Mouse (Mus musculus): ENCODE data around the gene Zfr. TPM values are rescaled to one million over a fixed set of nuclear protein-coding genes. Genes with fewer than 3 reads are reported as not detected.

Zfr gene
- total and polyA plus RNA-seq, 3 experiments: 47.5 to 89.8 (median 84.9) TPM

- H3K36me3 ChIP-seq (replicated peaks in 1 of 2; ENCODE audit: control insufficient read depth in 1 of 2, insufficient read depth in 1 of 2, low read length in 1 of 2): no peaks in the 10 kb centered on the region
- H3K4me3 ChIP-seq (replicated peaks in 1 of 3; ENCODE audit: low read depth in 2 of 3, low read length in 2 of 3, poor library complexity in 1 of 3): no peak overlapping the region
- H3K4me1 ChIP-seq (ENCODE audit: control insufficient read depth in 1 of 2, insufficient read depth in 2 of 2): peaks cover 0 to 4% of the 10 kb centered on the region in 2 experiments; a peak in 1 of 4 replicates
- dilution Hi-C loops (cut with MboI; ENCODE audit: extremely low pct_ligation_motif_present, extremely low pct_unique_long_range_greater_than_20kb, low sequenced_read_pairs): no loop called here
- in situ Hi-C loops (cut with MboI; ENCODE audit: low pct_ligation_motif_present, low pct_unique_long_range_greater_than_20kb, low sequenced_read_pairs): no loop called here
- no peaks in the 10 kb centered on the region for H3K27me3 ChIP-seq (replicated peaks)
- no peaks in the 10 kb centered on the region for H3K79me2 ChIP-seq (replicated peaks; ENCODE audit: control insufficient read depth, extremely low read depth, insufficient read depth, poor library complexity, severe bottlenecking)
- H3K4me2 ChIP-seq (ENCODE audit: insufficient read depth, low read depth, poor library complexity, severe bottlenecking): no peak overlapping the region
- DNase-seq (ENCODE audit: extremely low read depth): no peak
- no peak overlapping the region for H3K27ac ChIP-seq (ENCODE audit: insufficient read depth, low read depth)
- TF ChIP-seq MYC (IDR thresholded peaks at IDR 0.05; ENCODE audit: low read depth, low read length): no peak
- no peak overlapping the region for H3K9ac ChIP-seq (ENCODE audit: insufficient read depth, low read depth)
- peaks cover 8% of the 10 kb centered on the region for H3K9me3 ChIP-seq (replicated peaks; ENCODE audit: low read length)
Observed at GRCm38 (mm10) chr15:12096447-12096846, 21.2 kb upstream of the Zfr start.

GRCm38 (mm10) chr15:12097344-12097743 lies 20.3 kb upstream of the Zfr start:
- in situ Hi-C loops (cut with MboI; ENCODE audit: low pct_ligation_motif_present, low pct_unique_long_range_greater_than_20kb, low sequenced_read_pairs) (no loop called here), dilution Hi-C loops (cut with MboI; ENCODE audit: extremely low pct_ligation_motif_present, extremely low pct_unique_long_range_greater_than_20kb, low sequenced_read_pairs) (no loop called here)
- no peak overlapping the region for H3K27ac ChIP-seq (ENCODE audit: insufficient read depth, low read depth)
- no peak for DNase-seq (ENCODE audit: extremely low read depth)
- H3K27me3 ChIP-seq (replicated peaks): no peaks in the 10 kb centered on the region
- H3K79me2 ChIP-seq (replicated peaks; ENCODE audit: control insufficient read depth, extremely low read depth, insufficient read depth, poor library complexity, severe bottlenecking): no peaks in the 10 kb centered on the region
- peaks cover 8% of the 10 kb centered on the region for H3K9me3 ChIP-seq (replicated peaks; ENCODE audit: low read length)
- H3K36me3 ChIP-seq (replicated peaks in 1 of 2; ENCODE audit: control insufficient read depth in 1 of 2, insufficient read depth in 1 of 2, low read length in 1 of 2): no peaks in the 10 kb centered on the region
- H3K4me3 ChIP-seq (replicated peaks in 1 of 3; ENCODE audit: low read depth in 2 of 3, low read length in 2 of 3, poor library complexity in 1 of 3): no peak overlapping the region
- no peak overlapping the region for H3K9ac ChIP-seq (ENCODE audit: insufficient read depth, low read depth)
- H3K4me2 ChIP-seq (ENCODE audit: insufficient read depth, low read depth, poor library complexity, severe bottlenecking): no peak overlapping the region
- H3K4me1 ChIP-seq (ENCODE audit: control insufficient read depth in 1 of 2, insufficient read depth in 2 of 2): peaks cover 0 to 4% of the 10 kb centered on the region in 2 experiments; a peak in 1 of 4 replicates
- peak; percentile 13 to 21; a peak in 2 of 4 replicates for TF ChIP-seq CTCF (conservative IDR thresholded peaks at IDR 0.05 in 1 of 2, IDR thresholded peaks at IDR 0.05 in 1 of 2; ENCODE audit: low read depth in 2 of 2, low read length in 2 of 2)
- no peak for TF ChIP-seq SIN3A (IDR thresholded peaks at IDR 0.05; ENCODE audit: low read length)

- Histone ChIP-seq H3K9ac (ENCODE audit: insufficient read depth, low read depth) (no peak overlapping the region; the same call in 1 of the 2 replicates), H3K4me3 (replicated peaks in 1 of 3; ENCODE audit: low read depth in 2 of 3, low read length in 2 of 3, poor library complexity in 1 of 3) (no peak overlapping the region), H3K79me2 (replicated peaks; ENCODE audit: control insufficient read depth, extremely low read depth, insufficient read depth, poor library complexity, severe bottlenecking) (no peaks in the 10 kb centered on the region), H3K9me3 (replicated peaks; ENCODE audit: low read length) (peaks cover 8% of the 10 kb centered on the region), H3K27ac (ENCODE audit: insufficient read depth, low read depth) (no peak overlapping the region), H3K4me2 (ENCODE audit: insufficient read depth, low read depth, poor library complexity, severe bottlenecking) (no peak overlapping the region), H3K36me3 (replicated peaks in 1 of 2; ENCODE audit: control insufficient read depth in 1 of 2, insufficient read depth in 1 of 2, low read length in 1 of 2) (no peaks in the 10 kb centered on the region), H3K27me3 (replicated peaks) (no peaks in the 10 kb centered on the region), H3K4me1 (ENCODE audit: control insufficient read depth in 1 of 2, insufficient read depth in 2 of 2) (peaks cover 9 to 17% of the 10 kb centered on the region in 2 experiments)
- dilution Hi-C loops (cut with MboI; ENCODE audit: extremely low pct_ligation_motif_present, extremely low pct_unique_long_range_greater_than_20kb, low sequenced_read_pairs) (no loop called here), in situ Hi-C loops (cut with MboI; ENCODE audit: low pct_ligation_motif_present, low pct_unique_long_range_greater_than_20kb, low sequenced_read_pairs) (no loop called here)
- TF ChIP-seq RCOR1 (conservative IDR thresholded peaks at IDR 0.05; ENCODE audit: low read depth, low read length) (no peak), GABPA (IDR thresholded peaks at IDR 0.05; ENCODE audit: insufficient replicate concordance, low read depth, low read length) (no peak), ELF1 (IDR thresholded peaks at IDR 0.05; ENCODE audit: low read depth, low read length) (no peak), ZC3H11A (IDR thresholded peaks at IDR 0.05; ENCODE audit: low read depth, low read length) (no peak), RAD21 (IDR thresholded peaks at IDR 0.05; ENCODE audit: low read depth, low read length) (no peak), MEF2A (IDR thresholded peaks at IDR 0.05; ENCODE audit: borderline replicate concordance, low read depth, low read length) (no peak), TCF12 (IDR thresholded peaks at IDR 0.05; ENCODE audit: low read depth, low read length) (no peak), HCFC1 (IDR thresholded peaks at IDR 0.05; ENCODE audit: low read depth, low read length) (no peak), MXI1 (IDR thresholded peaks at IDR 0.05; ENCODE audit: low read depth, low read length) (no peak), IRF4 (IDR thresholded peaks at IDR 0.05; ENCODE audit: low read depth, low read length) (no peak), JUN (IDR thresholded peaks at IDR 0.05; ENCODE audit: insufficient read depth, low read depth, low read length) (no peak), MAFK (IDR thresholded peaks at IDR 0.05; ENCODE audit: insufficient replicate concordance, low read length) (no peak), E2F4 (IDR thresholded peaks at IDR 0.05; ENCODE audit: insufficient replicate concordance, low read depth, low read length) (no peak), SMC3 (IDR thresholded peaks at IDR 0.05; ENCODE audit: low read depth, low read length) (no peak), ZNF384 (IDR thresholded peaks at IDR 0.05; ENCODE audit: low read depth, low read length) (no peak), KAT2A (IDR thresholded peaks at IDR 0.05; ENCODE audit: insufficient replicate concordance, low read length) (no peak), BHLHE40 (IDR thresholded peaks at IDR 0.05; ENCODE audit: low read depth, low read length) (no peak), CHD1 (IDR thresholded peaks at IDR 0.05; ENCODE audit: low read depth, low read length) (no peak), ZMIZ1 (IDR thresholded peaks at IDR 0.05; ENCODE audit: low read depth, low read length) (no peak), MYC (IDR thresholded peaks at IDR 0.05; ENCODE audit: low read depth, low read length) (no peak)
- no peak for DNase-seq (ENCODE audit: extremely low read depth)
Observed at GRCm38 (mm10) chr15:12100912-12101311, 16.7 kb upstream of the Zfr start.
